Mouse (Mus musculus) kidney, adult 2 months (tissue): ENCODE measurements at regions not wholly inside any gene's neighbourhood (a gene's known extent, or its start where the extent isn't known, plus 50 kb on each side); places are given as distances from the start of the nearest gene placed in this dataset.

Experiments used
- CTCF ChIP-seq: fragments of 200-500 bp; conservative IDR thresholded peaks from 2 replicates; pipeline ENCODE4 v1.5.1; 2011; ENCODE audit warnings: low read depth, mild to moderate bottlenecking, control low read depth, low read length, moderate library complexity, mixed read lengths; ENCODE audit not compliant: insufficient read depth, insufficient read length
- POLR2A ChIP-seq: fragments of 200-500 bp; IDR thresholded peaks from one replicate; pipeline ENCODE4 v1.6.1; 2011; ENCODE audit warnings: low read depth, low read length, control low read depth

GRCm38 (mm10) chr2:135541058-135541457 lies 117.8 kb upstream of the Plcb4 start:
- TF ChIP-seq CTCF (no peak), POLR2A (no peak)
